Mouse (Mus musculus) intestine, embryonic 16.5 days (tissue): ENCODE data around the gene Sbf1. TPM values are rescaled to one million over a fixed set of nuclear protein-coding genes. Genes with fewer than 3 reads are reported as not detected.

Experiments used
- ATAC-seq: fragments of 200-750 bp; cut with Nextera tagmentation; 2 replicates; pipeline ENCODE4 v1.8.0; 2017; ENCODE audit warnings: moderate TSS enrichment, moderate library complexity
- H3K27ac ChIP-seq: fragments of 300-500 bp; sonication (generic); 2 replicates; pipeline ENCODE4 v1.5.1; 2014; ENCODE audit warnings: mild to moderate bottlenecking, low read length
- H3K27me3 ChIP-seq: fragments of 300-500 bp; sonication (generic); replicated peaks from 2 replicates; pipeline ENCODE4 v1.6.1; 2014; ENCODE audit warnings: low read length, control low read depth, mixed read lengths; ENCODE audit not compliant: control insufficient read depth, insufficient read depth
- H3K36me3 ChIP-seq: fragments of 300-500 bp; sonication (generic); 2 replicates; pipeline ENCODE4 v1.6.1; 2014; ENCODE audit warnings: low read length, control low read depth; ENCODE audit not compliant: control insufficient read depth, insufficient read depth
- H3K4me1 ChIP-seq: fragments of 300-500 bp; sonication (generic); 2 replicates; pipeline ENCODE4 v1.6.1; 2014; ENCODE audit warnings: low read length, control low read depth, mixed read lengths; ENCODE audit not compliant: control insufficient read depth, insufficient read depth
- H3K4me2 ChIP-seq: fragments of 300-500 bp; sonication (generic); 2 replicates; pipeline ENCODE4 v1.6.1; 2014; ENCODE audit warnings: low read depth, low read length, control low read depth
- H3K4me3 ChIP-seq: fragments of 300-500 bp; sonication (generic); 2 replicates; pipeline ENCODE4 v1.5.1; 2014; ENCODE audit warnings: mild to moderate bottlenecking, low read length
- H3K9ac ChIP-seq: fragments of 300-500 bp; sonication (generic); 2 replicates; pipeline ENCODE4 v1.6.1; 2014; ENCODE audit warnings: low read depth, low read length
- H3K9me3 ChIP-seq: fragments of 300-500 bp; sonication (generic); 2 replicates; pipeline ENCODE4 v1.6.1; 2016; ENCODE audit warnings: low read length, control low read depth; ENCODE audit not compliant: control insufficient read depth
- WGBS: fragments of 180-500 bp; shearing (Covaris S2); extraction: QIAGEN DNeasy Blood & Tissue Kit; methylation state at CpG from one replicate; pipeline ENCODE4 v1.1.7; 2014; 5-methylcytosine and 5-hydroxymethylcytosine counted together
- polyA plus RNA-seq: library from polyadenylated mRNA; unstranded; fragments of >200 nt; fragmentation: Nextera tagmentation; extraction: Ambion mirVana; gene quantifications from 2 replicates; pipeline ENCODE4 v1.2.1, GENCODE M21; 2015

Sbf1 gene
- polyA plus RNA-seq, 1 experiment from 2014 or later, result 32.0 TPM

DNA sequence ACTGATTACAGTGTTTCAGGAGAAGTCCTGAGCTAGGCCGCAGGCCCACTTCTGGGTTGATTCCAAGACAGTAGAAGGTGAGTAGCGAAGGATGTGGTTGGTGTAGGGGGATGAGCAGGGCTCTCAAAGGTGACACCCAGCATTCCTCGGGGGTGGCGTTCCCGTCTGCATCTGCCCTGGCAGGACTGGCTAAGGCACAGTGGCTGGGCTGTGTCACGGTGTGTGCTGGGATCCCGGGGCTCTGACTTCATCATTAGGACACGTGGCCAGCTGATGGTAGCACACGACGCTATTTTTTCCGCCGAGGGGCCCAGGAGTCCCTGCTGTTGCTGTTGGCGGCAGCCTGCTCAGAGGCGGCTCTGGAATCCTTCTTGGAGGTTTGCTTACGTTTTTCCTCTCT is 36.2 kb upstream of the Sbf1 start:
- no peak for ATAC-seq
- no peak overlapping the region for H3K27ac ChIP-seq
- no peaks in the 10 kb centered on the region for H3K27me3 ChIP-seq
- no peak overlapping the region for H3K4me2 ChIP-seq
- 83% methylated on average over 15 of the region's 15 CpGs for WGBS
- H3K4me3 ChIP-seq, result no peak overlapping the region
- no peak overlapping the region for H3K9ac ChIP-seq
- H3K36me3 ChIP-seq, result peaks cover 19% of the 10 kb centered on the region
- H3K9me3 ChIP-seq, result no peaks in the 10 kb centered on the region
- peaks cover 9% of the 10 kb centered on the region for H3K4me1 ChIP-seq

DNA sequence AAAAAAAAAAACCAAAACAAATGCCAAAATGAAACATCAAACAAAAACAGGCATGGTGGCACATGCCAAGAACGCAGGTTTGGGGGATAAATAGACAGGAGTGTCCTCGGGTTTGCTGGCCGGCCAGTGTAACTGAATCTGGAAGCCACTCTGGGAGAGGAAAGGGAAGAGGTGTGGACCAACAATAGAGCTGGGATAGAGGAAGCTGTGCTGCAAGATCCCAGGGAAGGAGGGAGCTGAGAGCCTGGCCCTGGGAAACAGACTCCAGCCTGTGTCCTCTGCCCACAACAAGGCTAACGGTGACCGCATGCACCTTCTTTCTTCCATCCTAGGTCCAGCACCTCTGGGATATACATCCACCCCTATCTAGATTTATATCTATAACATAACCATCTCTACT is 35.3 kb upstream of the Sbf1 start:
- H3K4me1 ChIP-seq, result peaks cover 9% of the 10 kb centered on the region

DNA sequence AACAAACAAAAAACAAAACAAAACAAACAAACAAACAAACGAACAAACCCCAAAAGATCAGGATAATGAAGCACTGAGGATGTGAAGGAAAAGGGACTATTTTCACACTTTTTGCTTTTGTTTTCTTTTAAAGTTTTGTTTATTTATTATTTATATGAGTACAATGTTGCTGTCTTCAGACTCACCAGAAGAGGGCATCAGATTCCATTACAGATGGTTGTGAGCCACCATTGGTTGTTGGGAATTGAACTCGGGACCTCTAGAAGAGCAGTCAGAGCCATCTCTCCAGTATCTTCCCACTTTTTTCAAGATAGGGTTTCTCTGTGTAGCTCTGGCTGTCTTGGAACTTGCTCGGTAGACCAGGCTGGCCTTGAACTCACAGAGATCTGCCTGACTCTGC is 28.2 kb upstream of the Sbf1 start:
- Histone ChIP-seq H3K4me1 (no peaks in the 10 kb centered on the region), H3K36me3 (no peaks in the 10 kb centered on the region), H3K4me3 (no peak overlapping the region), H3K27me3 (no peaks in the 10 kb centered on the region), H3K4me2 (no peak overlapping the region), H3K27ac (no peak overlapping the region), H3K9me3 (no peaks in the 10 kb centered on the region), H3K9ac (no peak overlapping the region)
- 85% methylated on average over 3 of the region's 3 CpGs for WGBS
- no peak for ATAC-seq

More for the DNA sequence above, 35.3 kb upstream of the Sbf1 start:
- Histone ChIP-seq H3K27me3 (no peaks in the 10 kb centered on the region), H3K9me3 (no peaks in the 10 kb centered on the region), H3K4me2 (no peak overlapping the region), H3K36me3 (peaks cover 19% of the 10 kb centered on the region), H3K27ac (no peak overlapping the region), H3K9ac (no peak overlapping the region), H3K4me3 (no peak overlapping the region)
- 87% methylated on average over 5 of the region's 5 CpGs for WGBS
- no peak for ATAC-seq

DNA sequence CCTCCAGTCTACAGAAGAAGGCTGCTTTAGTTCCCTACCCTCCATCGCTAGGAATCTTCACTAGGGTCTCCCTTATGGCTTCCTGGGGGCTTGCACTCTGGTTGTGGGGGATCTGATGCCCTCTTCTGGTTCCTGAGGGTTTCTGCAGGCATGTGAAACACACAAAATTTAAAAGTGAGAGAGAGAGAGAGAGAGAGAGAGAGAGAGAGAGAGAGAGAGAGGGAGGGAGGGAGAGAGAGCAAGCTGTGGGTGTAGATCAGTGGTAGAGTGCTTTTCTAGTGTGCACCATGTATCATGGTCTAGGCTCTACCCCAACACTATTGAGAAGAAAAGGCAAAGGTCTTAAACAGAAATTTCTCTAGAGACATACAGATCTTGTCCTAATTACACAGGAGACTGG is 26.6 kb upstream of the Sbf1 start:
- no peaks in the 10 kb centered on the region for H3K4me1 ChIP-seq

GRCm38 (mm10) chr15:89340136-89340535 is 25.0 kb upstream of the Sbf1 start:
- H3K4me1 ChIP-seq, result no peaks in the 10 kb centered on the region
- H3K27ac ChIP-seq, result no peak overlapping the region
- no peaks in the 10 kb centered on the region for H3K36me3 ChIP-seq
- no peak for ATAC-seq
- H3K9ac ChIP-seq, result no peak overlapping the region
- WGBS, result 70% methylated on average over 3 of the region's 3 CpGs
- H3K4me2 ChIP-seq, result no peak overlapping the region
- H3K9me3 ChIP-seq, result no peaks in the 10 kb centered on the region
- no peaks in the 10 kb centered on the region; the same call in 1 of the 2 replicates for H3K27me3 ChIP-seq
- H3K4me3 ChIP-seq, result no peak overlapping the region

More for the DNA sequence above, 26.6 kb upstream of the Sbf1 start:
- Histone ChIP-seq H3K27ac (no peak overlapping the region), H3K4me3 (no peak overlapping the region), H3K36me3 (no peaks in the 10 kb centered on the region), H3K9ac (no peak overlapping the region), H3K4me2 (no peak overlapping the region), H3K27me3 (no peaks in the 10 kb centered on the region), H3K9me3 (no peaks in the 10 kb centered on the region)
- ATAC-seq, result no peak
- 68% methylated on average over 1 of the region's 1 CpGs for WGBS

- Histone ChIP-seq H3K27me3 (no peaks in the 10 kb centered on the region; the same call in 1 of the 2 replicates), H3K4me3 (no peak overlapping the region), H3K4me1 (no peaks in the 10 kb centered on the region), H3K9me3 (no peaks in the 10 kb centered on the region), H3K27ac (no peak overlapping the region), H3K4me2 (no peak overlapping the region), H3K36me3 (no peaks in the 10 kb centered on the region), H3K9ac (no peak overlapping the region)
- WGBS, result 93% methylated on average over 2 of the region's 2 CpGs
- no peak for ATAC-seq
Measured at GRCm38 (mm10) chr15:89339696-89340095, 24.6 kb upstream of the Sbf1 start.

DNA sequence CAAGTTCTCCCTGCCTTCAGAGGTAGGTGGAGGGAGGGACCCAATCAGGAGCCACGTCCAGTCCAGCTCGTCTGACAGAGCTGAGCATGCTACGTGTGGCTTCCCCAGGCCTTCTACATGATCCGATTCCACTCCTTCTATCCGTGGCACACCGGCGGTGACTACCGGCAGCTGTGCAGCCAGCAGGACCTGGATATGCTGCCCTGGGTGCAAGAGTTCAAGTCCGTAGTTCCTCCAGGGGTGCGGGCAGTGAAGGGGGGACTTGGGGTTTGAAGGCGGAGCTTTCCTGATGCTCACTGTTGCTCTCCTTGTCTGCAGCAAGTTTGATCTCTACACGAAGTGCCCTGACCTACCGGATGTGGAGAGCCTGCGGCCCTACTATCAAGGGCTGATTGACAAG is 21.3 kb upstream of the Sbf1 start:
- Histone ChIP-seq H3K4me1 (no peaks in the 10 kb centered on the region), H3K4me3 (no peak overlapping the region), H3K4me2 (no peak overlapping the region), H3K27ac (no peak overlapping the region), H3K9me3 (no peaks in the 10 kb centered on the region), H3K27me3 (no peaks in the 10 kb centered on the region; the same call in 1 of the 2 replicates), H3K36me3 (no peaks in the 10 kb centered on the region), H3K9ac (no peak overlapping the region)
- no peak for ATAC-seq
- 82% methylated on average over 14 of the region's 14 CpGs for WGBS

- Histone ChIP-seq H3K4me2 (no peak overlapping the region), H3K9me3 (no peaks in the 10 kb centered on the region), H3K9ac (no peak overlapping the region), H3K27me3 (no peaks in the 10 kb centered on the region; the same call in 1 of the 2 replicates), H3K4me3 (no peak overlapping the region), H3K36me3 (no peaks in the 10 kb centered on the region), H3K4me1 (no peaks in the 10 kb centered on the region), H3K27ac (no peak overlapping the region)
- no peak for ATAC-seq
- WGBS, result 79% methylated on average over 17 of the region's 17 CpGs
Measured at GRCm38 (mm10) chr15:89334774-89335537, 19.8 kb upstream of the Sbf1 start.

- Histone ChIP-seq H3K27me3 (no peaks in the 10 kb centered on the region; the same call in 1 of the 2 replicates), H3K4me1 (no peaks in the 10 kb centered on the region), H3K4me3 (no peak within 1 kb of the TSS), H3K4me2 (no peak within 1 kb of the TSS), H3K27ac (no peak within 1 kb of the TSS), H3K9ac (no peak within 1 kb of the TSS), H3K36me3 (no peaks in the 10 kb centered on the region), H3K9me3 (no peaks in the 10 kb centered on the region)
- WGBS, result 84% methylated on average over 7 of the region's 7 CpGs
- no peak for ATAC-seq
Measured at GRCm38 (mm10) chr15:89334271-89334670, 19.2 kb upstream of the Sbf1 start, which contains the start of gene Miox. Gene Miox (plus strand): TSS chr15:89334398.
